Mouse (Mus musculus): Measurements from ENCODE around the gene Ccdc136. TPM values are rescaled to one million over a fixed set of nuclear protein-coding genes. Genes with fewer than 3 reads are reported as not detected.
"Not testable (repeated sequence)": the region's sequence is repeated elsewhere in the genome, so short reads cannot be mapped to it uniquely, and the experiment has no call there.

Ccdc136 gene
- polyA plus RNA-seq (2017; shearing (Covaris generic)): 1 to 10 TPM in 2 of 3 experiments, under 1 TPM in 1; 0.65 to 1.1 (median 1.0) TPM

DNA sequence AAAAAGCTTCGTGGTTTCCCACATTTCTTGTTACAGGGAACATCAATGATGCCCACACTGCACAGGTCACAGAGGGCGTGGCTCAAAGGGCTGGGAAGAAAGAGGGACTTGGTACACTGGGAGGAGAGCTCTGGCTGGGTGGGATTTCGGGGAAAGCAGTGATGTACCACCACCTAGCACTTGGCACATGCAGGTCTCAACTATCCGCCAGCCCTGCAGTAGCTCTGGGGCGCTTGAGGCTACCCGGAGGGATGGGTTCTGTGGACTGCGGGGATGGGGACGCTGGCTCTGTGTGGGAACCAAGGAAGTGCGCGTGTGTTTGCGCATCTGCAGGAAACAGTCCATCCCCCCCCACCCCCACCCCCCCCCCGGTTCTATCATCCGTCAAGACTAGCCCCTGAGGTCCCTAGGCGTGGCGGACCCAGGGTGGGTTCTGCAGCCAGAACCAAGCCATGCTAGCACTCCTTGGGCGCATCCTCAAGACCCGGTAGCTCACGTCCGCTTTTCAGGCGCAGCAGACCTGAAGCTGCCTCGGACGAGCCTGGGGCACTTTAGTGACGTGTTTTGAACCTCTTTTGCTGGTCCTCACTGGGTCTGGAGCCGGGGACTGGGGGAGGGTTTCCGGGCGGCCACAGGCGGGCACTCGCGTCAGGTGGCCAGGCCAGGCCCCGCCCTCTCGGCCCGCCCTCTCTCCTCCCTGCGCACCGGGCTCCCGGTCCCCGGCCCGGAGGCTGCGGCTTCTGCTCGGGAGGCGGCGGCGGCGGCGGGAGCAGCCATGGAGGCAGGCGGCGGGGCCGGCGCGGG, at the start of gene Ccdc136:
TSS of gene Ccdc136 (plus strand) at position 400 of the 804 bp plus-strand sequence.
- peak; percentile 69 for ATAC-seq

DNA sequence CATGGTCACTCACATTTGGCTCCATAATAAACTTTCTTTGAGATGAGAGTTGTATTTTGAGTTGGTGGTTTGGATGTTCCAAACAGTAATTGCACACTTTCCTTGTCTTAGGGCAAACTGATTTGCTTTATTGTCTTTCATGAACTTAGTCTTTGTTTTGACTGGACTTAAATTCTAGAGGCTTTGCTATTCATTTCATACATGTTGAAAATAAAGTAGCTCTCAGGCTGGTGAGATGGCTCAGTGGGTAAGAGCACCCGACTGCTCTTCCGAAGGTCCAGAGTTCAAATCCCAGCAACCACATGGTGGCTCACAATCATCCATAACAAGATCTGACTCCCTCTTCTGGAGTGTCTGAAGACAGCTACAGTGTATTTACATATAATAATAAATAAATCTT, 49.6 kb upstream of the Ccdc136 start:
- ATAC-seq: not testable (repeated sequence)

DNA sequence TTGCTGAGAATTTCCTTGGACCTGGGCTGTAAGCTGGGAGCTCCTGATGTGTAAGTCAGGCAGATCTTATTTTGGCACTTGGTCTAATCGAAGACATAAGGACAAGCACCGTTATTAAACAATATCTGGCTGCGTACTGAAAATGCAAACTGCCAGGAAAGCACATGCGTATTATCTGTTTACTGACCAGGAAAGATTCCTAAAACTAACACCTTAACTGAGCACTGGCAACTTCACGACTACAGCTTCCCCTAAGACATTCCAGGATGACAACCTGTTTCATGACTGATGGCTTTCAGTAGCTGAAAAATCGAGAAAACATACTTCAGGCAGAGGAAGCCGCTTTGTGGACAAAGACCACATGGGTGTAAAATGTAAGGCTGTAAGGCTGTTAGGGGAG, 48.9 kb upstream of the Ccdc136 start:
- no peak for ATAC-seq

DNA sequence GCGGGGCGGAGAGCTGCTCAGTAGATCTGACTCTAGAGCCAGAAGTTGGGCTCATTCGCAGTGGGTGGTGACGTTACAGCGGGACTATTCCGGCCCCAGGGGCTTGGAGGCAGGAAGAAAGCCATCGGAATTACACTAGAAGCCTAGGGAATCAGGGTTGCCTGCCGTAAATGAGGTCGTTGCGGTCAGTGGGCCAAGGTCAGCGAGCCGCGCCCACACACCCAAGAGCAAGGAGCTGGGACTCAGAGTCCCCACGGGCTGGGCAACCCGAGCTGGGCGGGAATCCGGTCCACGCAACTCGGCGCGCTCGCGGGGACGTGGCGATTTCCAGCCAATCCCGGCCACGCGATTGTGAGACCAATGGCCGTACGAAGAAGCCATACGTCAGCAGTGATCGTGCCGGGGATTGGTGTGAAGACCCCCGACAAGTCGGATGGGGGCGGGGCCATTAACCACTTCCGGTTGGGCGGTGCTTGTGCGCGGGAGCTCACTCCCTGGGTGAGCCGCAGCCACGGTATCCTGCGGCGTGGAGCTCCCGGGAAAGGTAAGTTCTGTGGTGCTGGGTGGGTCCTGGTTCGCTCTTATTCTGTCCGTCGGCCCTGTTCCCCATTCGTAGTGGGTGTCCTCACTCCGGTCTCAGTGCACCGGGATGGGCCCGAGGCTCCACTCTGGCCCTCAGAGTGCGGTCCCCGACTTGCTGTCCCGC, 48.3 kb upstream of the Ccdc136 start, which contains the start of gene Calu:
TSS of gene Calu (plus strand) at position 405 of the 706 bp plus-strand sequence.
- peak; percentile 94 for ATAC-seq

DNA sequence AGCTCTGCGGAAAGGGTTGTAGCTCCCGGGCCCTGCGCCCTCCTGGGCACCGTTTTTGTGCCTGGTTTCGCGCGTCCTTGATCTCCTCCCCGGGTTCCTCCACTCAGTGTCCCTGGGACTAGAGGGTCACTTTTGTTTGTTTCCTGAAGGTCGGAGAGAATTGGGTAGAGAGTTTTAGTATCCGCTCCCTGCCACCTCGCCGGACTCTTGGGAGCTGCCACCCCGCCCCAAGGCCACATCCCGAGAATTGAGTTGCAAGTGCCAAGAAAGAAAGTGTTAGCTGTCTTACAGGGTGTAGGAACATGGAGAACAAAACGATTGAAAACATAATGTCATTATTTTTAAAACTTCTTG, 47.8 kb upstream of the Ccdc136 start:
- no peak for ATAC-seq

DNA sequence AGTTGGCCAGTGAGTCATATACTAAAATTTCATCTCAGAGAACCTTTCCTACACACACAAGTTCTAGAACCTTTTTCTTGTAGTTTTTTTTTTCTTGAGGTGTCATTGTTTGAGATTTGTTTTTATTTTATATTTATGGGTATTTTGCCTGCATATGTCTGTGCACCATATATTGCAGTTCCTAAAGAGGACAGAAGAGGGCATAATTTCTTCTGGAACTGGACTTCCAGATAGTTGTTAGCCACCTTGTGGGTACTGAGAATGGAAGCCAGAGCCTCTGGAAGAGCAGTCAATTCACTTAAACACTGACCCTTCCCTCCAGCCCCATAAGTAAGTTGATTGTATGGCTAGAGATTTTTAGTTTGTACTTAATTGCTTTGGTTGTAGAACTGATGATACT, 44.5 kb upstream of the Ccdc136 start:
- ATAC-seq: no peak

DNA sequence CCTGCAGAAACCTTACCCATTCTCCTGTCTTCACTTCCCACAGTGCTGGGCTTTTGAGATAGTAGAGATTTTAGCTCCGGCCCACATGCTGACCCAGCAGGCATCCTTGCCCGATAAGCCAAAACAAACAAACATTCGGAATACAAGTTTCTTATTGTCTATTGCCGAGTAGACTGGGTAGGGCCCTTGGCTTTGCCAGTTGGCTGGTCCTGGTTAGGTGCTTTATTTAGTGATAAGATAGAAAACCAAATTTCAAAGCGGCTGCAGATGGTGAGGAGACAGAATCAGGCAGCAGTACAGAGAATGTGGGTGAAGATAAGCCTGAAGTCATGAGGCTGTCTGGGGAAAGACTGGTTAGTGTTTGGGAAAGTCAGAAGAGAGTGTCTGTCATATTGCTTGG, 43.3 kb upstream of the Ccdc136 start:
- no peak for ATAC-seq

DNA sequence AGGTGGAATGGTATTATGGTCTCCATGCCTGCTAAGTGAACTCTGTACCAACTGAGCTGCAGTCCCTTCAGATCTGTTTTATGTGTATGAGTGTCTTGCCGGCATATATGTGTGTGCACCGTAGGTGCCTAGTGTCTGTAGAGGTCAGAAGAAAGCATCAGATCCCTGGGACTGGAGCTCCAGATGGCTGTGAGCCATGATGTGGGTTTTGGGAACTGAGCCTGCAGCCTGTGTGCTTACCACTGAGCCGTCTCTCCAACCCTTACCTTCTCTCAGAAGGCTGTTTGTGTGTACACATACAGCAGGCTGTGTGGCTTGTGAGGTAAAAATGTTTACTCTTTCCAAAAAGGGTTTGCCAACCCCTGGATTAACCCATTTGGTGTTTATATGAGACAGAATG, 36.7 kb upstream of the Ccdc136 start:
- ATAC-seq: no peak

DNA sequence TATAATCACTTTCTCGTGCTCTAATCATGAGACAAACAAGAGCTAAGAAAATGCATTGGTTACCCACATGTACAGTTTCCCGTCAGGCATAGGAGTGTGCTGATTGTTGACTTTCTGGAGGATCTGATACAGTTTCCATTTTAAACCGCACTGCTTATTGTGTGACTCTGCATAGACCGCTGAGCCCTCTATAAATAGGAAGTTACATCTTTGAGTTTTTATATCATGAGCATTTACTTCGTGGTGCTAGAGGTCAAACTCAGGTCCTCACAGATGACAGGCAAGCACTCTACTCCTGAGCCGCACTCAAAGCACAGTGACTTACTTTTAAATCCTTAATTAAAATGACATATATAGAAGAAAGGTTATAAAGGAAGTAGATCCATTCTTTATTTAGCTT, 35.9 kb upstream of the Ccdc136 start:
- no peak for ATAC-seq

DNA sequence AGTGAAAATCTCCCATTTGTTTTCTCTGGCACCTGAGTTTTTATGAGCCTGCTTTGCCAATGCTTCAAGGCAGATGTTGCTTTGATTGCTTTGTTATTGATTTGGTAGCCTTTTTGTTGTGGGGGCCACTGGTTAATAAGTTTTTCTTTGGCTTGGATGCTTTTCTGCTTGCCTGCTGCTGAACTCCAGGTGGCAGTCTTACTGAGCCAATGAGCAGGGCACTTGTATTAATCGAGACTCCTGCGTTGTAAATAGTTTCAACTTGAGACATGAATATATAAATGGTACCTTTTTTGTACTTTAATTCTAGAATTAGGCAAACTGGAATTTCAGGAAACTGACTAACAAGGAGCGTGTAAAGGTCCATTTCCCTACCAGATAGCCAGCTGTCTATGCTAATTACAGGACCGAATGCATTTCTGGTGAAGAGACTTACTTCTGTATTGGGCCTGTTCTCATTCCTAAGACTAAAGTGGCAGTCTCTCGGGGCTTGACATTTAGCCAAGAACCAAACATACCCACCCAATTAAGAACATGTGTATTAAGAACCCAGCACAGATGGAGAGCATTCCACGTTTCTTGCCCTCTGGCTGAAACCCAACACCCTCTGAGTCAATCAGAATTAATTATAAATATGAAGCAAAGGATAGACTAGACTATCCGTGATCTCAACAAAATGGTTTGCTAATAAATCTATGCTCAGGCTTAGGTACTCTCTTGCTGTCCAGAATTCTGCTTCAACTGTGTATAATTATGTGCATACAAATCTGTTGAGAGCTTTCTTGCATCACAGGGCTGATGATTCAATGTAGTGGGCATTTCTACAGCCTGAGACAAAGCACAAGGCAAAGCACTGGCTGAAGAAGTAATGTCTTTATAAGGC, 33.6 kb upstream of the Ccdc136 start:
- ATAC-seq: no peak

DNA sequence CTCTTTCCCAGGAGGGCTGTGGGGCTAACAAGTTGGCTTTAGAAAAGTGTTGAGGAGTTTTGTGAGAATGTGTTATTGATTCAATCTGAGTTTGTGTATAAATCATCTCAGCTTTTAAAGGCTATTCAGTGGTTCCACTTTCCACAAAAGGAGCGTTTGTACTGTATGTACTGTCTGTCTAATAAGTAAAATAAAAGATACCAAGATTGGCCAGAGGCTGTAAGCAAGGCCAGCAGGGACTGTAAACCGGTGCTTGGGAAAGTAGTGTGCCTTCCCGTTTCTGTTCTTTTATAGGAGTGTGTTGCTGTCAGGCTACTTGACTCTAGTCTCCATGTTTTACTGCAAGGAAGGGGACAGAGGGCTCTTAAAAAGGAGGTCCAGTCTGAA, 33.0 kb upstream of the Ccdc136 start:
- ATAC-seq: no peak

DNA sequence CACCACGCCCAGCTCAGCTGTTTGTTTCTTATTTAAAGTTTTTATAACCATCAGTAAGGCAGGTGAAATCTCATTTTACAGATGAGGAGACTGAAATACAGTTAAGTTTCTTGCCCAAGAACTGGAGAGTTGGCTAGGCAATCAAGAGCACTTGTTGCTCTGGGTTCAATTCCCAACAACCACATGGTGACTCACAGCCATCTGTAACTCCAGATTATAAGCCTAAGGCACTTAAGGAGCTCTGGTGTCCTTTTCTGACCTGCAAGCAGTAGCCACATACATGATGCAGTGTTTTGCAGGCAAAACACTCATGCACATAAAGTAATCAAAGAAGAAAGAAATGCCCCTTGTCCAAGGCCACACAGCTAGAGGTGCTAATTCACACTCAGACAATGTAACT, 30.8 kb upstream of the Ccdc136 start:
- ATAC-seq: no peak

DNA sequence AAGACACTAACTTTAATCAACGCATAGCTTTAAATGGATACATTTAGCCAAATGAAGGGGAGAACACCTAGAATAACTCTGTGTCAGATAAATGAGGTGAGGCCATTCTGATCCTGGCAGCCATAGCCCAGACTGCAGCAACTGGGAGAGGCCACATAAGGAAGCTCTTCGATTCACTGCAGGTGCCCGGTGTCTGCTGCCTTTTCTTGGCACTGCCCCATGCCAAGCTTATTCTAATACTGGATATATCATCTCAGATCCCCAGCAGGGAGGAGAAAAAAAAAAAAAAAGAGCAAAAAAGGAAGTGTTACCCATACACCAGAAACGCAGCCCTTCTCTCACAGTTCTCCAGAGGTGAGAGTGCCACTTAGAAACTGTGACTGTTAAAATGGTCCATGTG, 18.7 kb upstream of the Ccdc136 start:
- no peak for ATAC-seq

DNA sequence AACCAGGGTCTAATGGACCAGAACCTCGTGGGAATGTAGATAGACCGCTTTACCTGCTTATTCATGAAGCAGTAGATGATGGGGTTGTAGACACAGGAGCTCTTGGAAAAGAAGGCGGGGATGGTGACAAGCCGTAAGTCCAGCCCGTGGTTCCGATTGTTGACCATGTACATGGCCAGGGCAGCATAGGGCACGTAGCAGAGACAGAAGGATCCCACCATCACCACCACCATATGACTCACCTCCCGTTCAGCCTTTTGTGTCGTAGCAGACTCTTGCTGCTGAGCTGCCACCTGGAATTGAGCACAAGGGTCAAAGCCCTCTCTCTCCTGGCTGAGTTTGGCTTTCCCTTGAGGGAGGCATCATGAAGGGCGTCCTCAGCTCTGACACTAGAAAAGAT, 17.4 kb upstream of the Ccdc136 start:
- no peak for ATAC-seq

DNA sequence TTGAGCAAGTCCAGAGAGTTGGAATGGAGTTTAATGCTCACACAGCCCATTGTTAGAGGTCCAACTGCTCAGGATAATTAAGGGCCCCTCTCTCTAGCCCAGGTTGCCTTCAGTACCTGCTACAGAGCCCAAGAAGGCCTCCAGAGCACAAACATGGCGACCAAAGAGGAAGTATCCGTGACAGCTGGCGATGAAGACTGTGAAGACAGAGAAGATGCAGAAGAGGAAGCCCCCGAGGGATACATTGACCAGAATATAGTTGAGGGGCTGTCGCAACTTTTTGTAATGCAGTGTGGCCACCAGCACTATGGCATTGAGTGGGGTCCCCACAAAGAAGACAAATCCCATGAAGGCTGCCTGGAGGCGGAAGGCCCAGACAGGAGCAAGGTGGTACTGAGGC, 16.2 kb upstream of the Ccdc136 start:
- ATAC-seq: no peak

DNA sequence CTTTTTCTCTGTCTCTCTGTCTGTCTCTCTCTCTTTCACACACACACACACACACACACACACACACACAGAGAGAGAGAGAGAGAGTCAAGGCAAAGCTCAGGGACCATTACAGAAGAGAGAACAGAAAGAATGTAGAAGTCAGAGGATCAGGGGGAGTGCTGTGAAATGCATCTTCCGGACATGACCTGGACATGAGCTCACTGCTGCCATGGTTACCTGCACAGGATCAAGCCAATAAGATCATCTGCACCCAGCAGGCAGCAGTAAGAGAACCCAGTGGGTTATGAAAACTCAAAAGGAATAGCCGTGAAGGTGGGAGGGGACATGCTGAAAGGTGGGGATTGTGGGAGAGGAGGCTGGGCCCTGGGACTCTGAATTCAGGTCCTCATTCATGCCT, 13.7 kb upstream of the Ccdc136 start:
- ATAC-seq: no peak

DNA sequence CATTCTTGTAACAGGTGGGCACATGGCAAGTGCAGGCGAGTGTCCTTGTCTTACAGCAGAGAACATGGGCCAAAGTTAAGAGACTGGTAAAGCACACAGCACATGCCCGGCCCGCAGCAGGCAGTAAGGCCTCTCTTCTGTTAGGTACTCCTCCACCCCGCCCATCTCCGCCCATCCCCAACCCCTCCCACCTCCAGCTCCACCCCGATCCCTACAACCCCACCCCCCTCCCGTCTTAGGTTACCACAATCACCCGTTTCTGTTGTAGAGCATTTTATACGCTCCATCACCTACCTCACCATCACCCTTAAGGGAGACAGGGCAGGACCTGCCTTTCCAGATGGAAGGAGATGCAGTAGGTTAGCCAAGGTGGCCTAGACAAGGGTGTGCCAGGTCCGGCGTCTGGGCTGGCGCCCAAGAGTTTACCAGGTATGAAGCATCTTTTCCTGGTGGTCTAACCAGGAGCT, 8.0 kb upstream of the Ccdc136 start, which contains the start of gene Opn1sw:
TSS of gene Opn1sw (minus strand) at position 417 of the 467 bp plus-strand sequence.
- no peak for ATAC-seq

DNA sequence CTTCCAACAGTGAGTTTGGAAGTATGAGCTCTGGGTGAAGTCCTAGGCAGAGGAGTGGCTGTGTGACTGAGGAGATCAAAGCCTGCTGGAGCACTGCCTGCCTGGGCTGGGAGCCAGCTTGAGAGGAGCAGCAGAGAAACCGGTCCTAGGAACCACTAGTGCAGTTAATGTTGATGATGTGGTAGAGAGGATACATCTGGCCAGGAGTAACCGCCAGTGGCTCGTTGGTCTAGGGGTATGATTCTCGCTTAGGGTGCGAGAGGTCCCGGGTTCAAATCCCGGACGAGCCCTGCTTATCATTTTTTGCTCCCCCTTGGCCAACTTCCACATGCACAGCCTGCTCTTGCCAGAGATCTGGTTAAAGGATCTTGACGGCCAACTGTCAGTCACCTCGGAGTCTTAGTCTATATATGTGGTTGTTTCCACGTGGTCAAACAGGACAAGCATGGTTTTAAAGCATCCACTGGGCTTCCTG, 7.5 kb upstream of the Ccdc136 start:
- no peak for ATAC-seq

DNA sequence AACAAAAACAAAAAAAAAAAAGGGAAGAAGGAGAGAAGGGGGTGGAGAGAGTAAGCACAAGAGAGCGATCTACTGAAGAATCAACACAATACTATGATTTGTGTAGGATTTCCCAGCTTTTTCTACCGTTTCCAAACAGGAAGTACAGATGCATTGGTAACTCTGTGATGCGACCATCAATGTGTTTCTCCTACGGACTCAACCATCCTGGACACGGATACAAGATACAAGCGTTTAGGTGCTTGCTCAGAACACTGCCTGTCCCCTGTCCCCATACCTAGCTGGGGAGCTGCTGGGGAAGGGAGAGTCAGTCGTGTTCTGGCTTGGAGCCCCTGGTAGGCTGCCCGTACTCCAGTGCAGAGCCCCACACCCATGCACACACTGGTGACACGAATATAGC, 6.7 kb upstream of the Ccdc136 start:
- ATAC-seq: no peak

DNA sequence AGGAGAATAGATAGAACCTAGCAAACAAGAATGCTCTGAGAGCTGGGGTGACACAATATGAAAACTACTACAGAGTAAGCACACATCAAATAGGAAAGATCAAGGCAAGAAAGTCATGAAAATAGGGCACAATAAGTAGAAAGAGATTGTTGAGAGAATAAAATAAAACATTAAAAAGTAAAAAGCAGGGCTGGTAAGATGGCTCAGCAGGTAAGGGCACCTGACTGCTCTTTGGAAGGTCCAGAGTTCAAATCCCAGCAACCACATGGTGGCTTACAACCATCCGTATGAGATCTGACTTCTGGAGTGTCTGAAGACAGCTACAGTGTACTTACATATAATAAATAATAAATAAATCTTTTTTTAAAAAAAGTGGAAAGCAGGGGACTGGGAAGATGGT, 5.6 kb upstream of the Ccdc136 start:
- not testable (repeated sequence) for ATAC-seq

DNA sequence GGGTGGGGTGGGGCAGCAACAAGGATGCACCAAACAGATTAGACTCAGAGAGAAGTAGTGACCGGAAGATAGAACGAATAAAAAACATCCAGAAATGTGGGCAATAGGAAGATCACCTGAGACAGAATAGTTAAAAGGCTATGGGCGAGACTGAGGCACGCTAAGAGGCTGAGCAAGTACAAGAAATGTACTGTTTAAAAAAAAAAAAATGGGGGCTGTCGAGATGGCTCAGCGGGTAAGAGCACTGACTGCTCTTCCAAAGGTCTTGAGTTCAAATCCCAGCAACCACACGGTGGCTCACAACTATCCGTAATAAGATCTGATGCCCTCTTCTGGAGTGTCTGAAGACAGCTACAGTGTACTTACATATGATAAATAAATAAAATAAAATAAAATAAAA, 4.9 kb upstream of the Ccdc136 start:
- not testable (repeated sequence) for ATAC-seq

DNA sequence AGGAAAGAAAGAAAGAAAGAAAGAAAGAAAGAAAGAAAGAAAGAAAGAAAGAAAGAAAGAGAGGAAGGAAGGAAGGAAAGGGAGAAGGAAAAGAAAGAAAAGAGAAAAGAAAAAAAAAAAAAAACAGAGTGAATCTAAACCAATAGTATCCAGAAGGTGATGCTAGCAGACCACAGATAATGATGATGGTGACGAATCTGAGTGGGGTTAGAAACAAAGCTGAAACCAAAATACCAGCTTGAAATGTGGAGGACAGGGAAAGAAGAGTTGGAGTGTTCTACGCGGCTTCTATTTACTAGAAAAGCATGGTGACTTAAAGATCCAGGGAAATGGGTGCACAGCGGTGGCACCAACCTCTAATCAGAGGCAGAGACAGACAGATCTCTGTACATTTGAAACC, 4.3 kb upstream of the Ccdc136 start:
- ATAC-seq: no peak

DNA sequence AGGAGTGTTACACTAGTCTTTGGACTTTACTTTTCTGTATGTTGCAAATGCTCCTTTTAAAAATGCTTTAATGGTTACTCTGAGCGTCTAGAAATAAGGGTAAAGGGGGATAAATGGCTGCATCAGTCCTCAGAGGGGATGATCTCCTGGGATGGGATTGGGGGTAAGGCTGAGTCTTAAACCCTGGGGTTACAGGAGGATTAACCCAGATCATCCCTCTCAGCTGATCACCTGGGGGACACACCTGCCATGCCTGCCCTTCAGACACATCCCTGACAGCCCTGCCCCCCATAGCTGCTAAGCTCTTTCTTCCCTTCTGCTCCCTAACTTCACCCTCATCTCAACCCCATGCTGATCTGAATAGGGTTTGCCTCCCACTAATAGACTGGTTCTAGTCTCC, 1.8 kb upstream of the Ccdc136 start:
- no peak for ATAC-seq

Data from inflammation-experienced regulatory T-cells, adult 6 months (primary cell).